Mouse (Mus musculus) lung, embryonic 14.5 days (tissue): ENCODE results near the gene Fgd3. TPM values are rescaled to one million over a fixed set of nuclear protein-coding genes. Genes with fewer than 3 reads are reported as not detected.

Source experiments
- ATAC-seq: fragments of 200-750 bp; cut with Nextera tagmentation; 2 replicates; pipeline ENCODE4 v1.8.0; 2017; ENCODE audit warnings: mild to moderate bottlenecking, moderate TSS enrichment, moderate library complexity; ENCODE audit not compliant: insufficient read depth
- DNase-seq: peaks from one replicate; pipeline ENCODE4 v3.0.0-alpha.2; 2015
- H3K27ac ChIP-seq: fragments of 300-500 bp; sonication (generic); 2 replicates; pipeline ENCODE4 v1.5.1; 2014; ENCODE audit warnings: low read depth, mild to moderate bottlenecking, moderate library complexity
- H3K27me3 ChIP-seq: fragments of 300-500 bp; sonication (generic); 2 replicates; pipeline ENCODE4 v1.6.1; 2014; ENCODE audit warnings: low read length, control low read depth; ENCODE audit not compliant: insufficient read depth
- H3K36me3 ChIP-seq: fragments of 300-500 bp; sonication (generic); 2 replicates; pipeline ENCODE4 v1.6.1; 2014; ENCODE audit warnings: control low read depth; ENCODE audit not compliant: insufficient read depth
- H3K4me1 ChIP-seq: fragments of 300-500 bp; sonication (generic); 2 replicates; pipeline ENCODE4 v1.6.1; 2014; ENCODE audit warnings: antibody characterized with exemption, control low read depth; ENCODE audit not compliant: insufficient read depth
- H3K4me2 ChIP-seq: fragments of 300-500 bp; sonication (generic); 2 replicates; pipeline ENCODE4 v1.6.1; 2014; ENCODE audit warnings: mild to moderate bottlenecking
- H3K4me3 ChIP-seq: fragments of 300-500 bp; sonication (generic); 2 replicates; pipeline ENCODE4 v1.5.1; 2014; ENCODE audit warnings: low read depth, low read length
- H3K9ac ChIP-seq: fragments of 300-500 bp; sonication (generic); 2 replicates; pipeline ENCODE4 v1.6.1; 2014
- H3K9me3 ChIP-seq: fragments of 300-500 bp; sonication (generic); 2 replicates; pipeline ENCODE4 v1.6.1; 2016; ENCODE audit warnings: low read depth, low read length, control low read depth
- CTCF ChIP-seq: IDR thresholded peaks from 2 replicates; pipeline ENCODE4 v1.5.1; 2016; ENCODE audit warnings: antibody characterized with exemption, low read depth
- WGBS: fragments of 180-500 bp; shearing (Covaris S2); extraction: QIAGEN DNeasy Blood & Tissue Kit; methylation state at CpG from one replicate; pipeline ENCODE4 v1.1.7; 2014; 5-methylcytosine and 5-hydroxymethylcytosine counted together
- polyA plus RNA-seq: library from polyadenylated mRNA; unstranded; fragments of >200 nt; fragmentation: Nextera tagmentation; extraction: Ambion mirVana; gene quantifications from 2 replicates; pipeline ENCODE4 v1.2.1, GENCODE M21; 2014

The Fgd3 gene
- polyA plus RNA-seq, 1 experiment from 2014 or later = 0.42 TPM

DNA sequence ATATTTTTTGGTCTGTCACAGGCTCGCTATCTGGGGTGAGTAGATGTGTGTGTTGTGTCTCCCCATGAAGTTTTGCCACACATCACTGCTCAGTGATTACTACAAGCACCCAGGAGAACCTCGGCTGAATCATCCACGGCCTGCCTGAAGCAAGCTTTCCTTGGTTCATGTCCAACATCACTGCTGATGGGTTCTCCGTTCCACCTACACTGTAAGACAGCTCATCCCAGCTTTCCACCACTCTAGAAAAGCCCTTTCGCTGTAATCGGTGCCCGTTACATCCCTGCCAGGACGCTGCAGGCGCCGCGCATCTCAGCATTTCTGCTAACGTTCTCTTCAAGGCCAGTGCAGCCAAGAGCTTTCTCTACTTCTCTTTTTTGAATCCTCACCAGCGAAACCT, 67.4 kb downstream of the Fgd3 start:
- WGBS = 85% methylated on average over 13 of the region's 13 CpGs
- Histone ChIP-seq H3K9ac (no peak overlapping the region), H3K9me3 (no peaks in the 10 kb centered on the region), H3K4me1 (no peaks in the 10 kb centered on the region; the same call in 1 of the 2 replicates), H3K36me3 (no peaks in the 10 kb centered on the region), H3K4me2 (no peak overlapping the region), H3K4me3 (no peak overlapping the region), H3K27ac (no peak overlapping the region), H3K27me3 (peaks cover 12% of the 10 kb centered on the region)
- no peak for ATAC-seq
- no peak for TF ChIP-seq CTCF
- DNase-seq = no peak

DNA sequence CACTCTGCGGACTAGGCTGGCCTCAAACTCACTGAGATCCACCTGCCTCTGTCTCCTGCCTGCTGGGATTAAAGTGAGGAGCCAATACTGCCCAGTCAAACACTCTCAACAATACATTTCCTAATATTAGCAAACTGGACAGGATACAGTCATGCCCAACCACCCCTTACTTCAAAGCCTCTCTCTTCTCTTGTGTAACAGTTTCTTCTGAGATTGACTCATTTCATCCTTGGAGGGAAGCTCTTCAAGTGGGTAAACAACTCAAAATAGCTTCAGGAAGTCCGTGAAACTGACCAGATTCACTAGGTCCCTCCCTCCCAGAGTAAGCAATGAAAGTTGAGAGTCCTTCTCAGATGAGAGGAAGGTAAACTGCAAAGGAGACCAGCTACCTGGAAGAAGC, 68.0 kb downstream of the Fgd3 start:
- no peak overlapping the region for H3K4me2 ChIP-seq
- ATAC-seq = no peak
- peaks cover 18% of the 10 kb centered on the region for H3K27me3 ChIP-seq
- 48% methylated on average over 2 of the region's 2 CpGs for WGBS
- no peak for TF ChIP-seq CTCF
- no peaks in the 10 kb centered on the region for H3K9me3 ChIP-seq
- no peak for DNase-seq
- H3K36me3 ChIP-seq = no peaks in the 10 kb centered on the region
- no peak overlapping the region for H3K4me3 ChIP-seq
- H3K9ac ChIP-seq = no peak overlapping the region
- no peaks in the 10 kb centered on the region; the same call in 1 of the 2 replicates for H3K4me1 ChIP-seq
- H3K27ac ChIP-seq = no peak overlapping the region

DNA sequence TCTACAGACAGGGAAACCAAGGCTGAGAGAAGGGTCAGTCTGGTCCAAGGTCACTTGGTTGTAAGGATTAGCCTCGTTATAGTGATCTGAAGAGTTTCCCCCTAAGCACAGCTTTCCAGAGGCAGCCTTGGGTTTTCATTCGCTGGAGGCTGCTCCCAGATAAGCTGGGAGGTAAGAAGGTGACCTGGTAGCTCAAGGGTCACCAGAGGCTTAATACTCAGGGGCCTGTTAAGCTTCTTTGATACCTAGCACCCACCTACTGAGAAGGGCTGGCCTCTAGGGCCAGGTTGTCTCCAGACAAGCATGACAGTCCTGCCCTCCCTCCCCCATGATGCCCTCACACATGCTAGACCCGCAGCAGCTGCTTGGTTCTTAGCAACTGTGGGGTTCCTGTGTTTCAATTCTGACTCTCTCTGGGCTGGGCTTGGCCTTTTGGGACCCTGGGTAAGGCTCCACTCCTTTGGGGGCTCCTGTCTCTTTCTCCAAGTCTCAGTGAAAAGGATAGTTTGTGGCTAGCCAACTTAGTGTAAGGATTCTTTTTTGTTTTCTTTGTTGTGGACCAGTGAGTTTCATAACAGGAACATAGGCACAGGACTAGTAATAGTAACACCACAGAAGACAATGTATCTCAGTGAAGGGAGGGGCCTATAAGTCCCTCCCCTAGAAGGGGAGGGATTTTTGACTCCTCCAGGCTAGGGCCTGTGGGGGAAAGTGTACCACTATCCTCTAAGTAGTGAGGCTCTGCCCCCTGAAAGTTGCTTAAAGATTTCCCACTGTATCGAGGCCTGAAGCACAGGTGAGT, 69.2 kb downstream of the Fgd3 start:
- Histone ChIP-seq H3K36me3 (no peaks in the 10 kb centered on the region), H3K9ac (no peak overlapping the region), H3K27ac (no peak overlapping the region), H3K27me3 (peaks cover 24% of the 10 kb centered on the region), H3K4me1 (no peaks in the 10 kb centered on the region; the same call in 1 of the 2 replicates), H3K9me3 (no peaks in the 10 kb centered on the region), H3K4me3 (no peak overlapping the region), H3K4me2 (no peak overlapping the region)
- WGBS = 33% methylated on average over 4 of the region's 4 CpGs
- no peak for ATAC-seq
- no peak for TF ChIP-seq CTCF
- no peak for DNase-seq

DNA sequence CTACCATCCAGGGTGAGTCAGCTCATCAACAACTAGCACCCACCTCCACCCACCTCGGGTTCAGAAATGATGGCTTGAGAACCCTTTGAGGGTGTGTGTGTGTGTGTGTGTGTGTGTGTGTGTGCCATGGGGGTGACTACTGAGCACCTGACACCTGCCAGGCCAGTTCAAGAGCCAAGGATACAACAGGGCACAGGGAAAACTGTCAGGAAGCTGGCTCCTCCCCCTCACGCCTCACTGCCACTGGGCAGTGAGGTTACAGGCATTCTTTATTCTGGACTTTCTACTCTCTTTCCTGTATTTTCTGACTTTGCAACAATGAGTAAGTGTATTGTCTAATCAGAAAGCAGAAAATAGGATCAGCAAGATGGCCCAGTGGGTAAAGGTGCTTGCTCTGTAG, 70.5 kb downstream of the Fgd3 start:
- peaks cover 24% of the 10 kb centered on the region for H3K27me3 ChIP-seq
- H3K4me2 ChIP-seq = no peak overlapping the region
- no peaks in the 10 kb centered on the region; the same call in 1 of the 2 replicates for H3K4me1 ChIP-seq
- no peak overlapping the region for H3K4me3 ChIP-seq
- no peak overlapping the region for H3K9ac ChIP-seq
- H3K27ac ChIP-seq = no peak overlapping the region
- WGBS = 45% methylated on average over 2 of the region's 2 CpGs
- TF ChIP-seq CTCF = no peak
- ATAC-seq (no peak), DNase-seq (no peak)
- no peaks in the 10 kb centered on the region for H3K36me3 ChIP-seq
- no peaks in the 10 kb centered on the region for H3K9me3 ChIP-seq

DNA sequence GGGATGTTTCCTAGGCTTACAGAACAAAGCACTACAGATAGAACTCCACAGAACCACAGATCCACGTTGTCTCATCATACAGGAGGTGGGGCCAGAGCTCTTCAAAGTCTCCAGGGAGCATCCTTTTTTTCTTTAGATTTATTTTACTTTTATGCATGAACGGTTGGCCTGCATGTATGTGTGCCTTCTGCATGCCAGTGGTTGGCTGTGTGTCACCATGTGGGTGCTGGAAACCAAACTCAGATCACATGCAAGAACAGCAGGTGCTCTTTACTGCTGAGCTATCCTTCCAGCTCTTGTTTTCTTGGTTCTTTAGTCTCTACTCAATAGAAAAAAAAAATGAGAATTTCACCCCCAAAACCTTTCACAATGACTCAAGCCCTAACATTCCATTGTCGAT, 71.2 kb downstream of the Fgd3 start:
- no peak overlapping the region for H3K27ac ChIP-seq
- no peaks in the 10 kb centered on the region for H3K36me3 ChIP-seq
- ATAC-seq = no peak
- 45% methylated on average over 3 of the region's 3 CpGs for WGBS
- TF ChIP-seq CTCF = no peak
- no peak overlapping the region for H3K4me2 ChIP-seq
- H3K27me3 ChIP-seq = peaks cover 24% of the 10 kb centered on the region
- no peaks in the 10 kb centered on the region; the same call in 1 of the 2 replicates for H3K4me1 ChIP-seq
- no peak overlapping the region for H3K4me3 ChIP-seq
- H3K9ac ChIP-seq = no peak overlapping the region
- DNase-seq = no peak
- H3K9me3 ChIP-seq = no peaks in the 10 kb centered on the region

DNA sequence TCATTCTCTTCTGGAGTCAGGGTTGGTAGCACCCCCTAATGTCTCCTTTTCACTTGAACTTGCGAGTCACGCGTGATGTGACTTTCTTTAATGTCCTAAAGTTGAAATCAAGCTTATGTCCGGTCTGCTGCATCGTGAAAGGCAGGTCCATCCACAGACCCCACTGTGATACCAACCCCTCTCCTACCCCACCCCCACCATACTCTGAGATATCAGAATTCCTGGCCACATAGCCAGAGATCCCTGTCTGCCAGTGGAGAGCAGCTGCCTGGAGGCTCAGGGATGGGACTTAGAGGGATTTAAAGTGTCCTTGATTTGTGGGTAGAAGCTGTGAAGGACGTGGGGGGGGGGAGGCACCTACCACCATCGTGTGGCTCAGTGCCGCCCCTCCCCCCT, 71.6 kb downstream of the Fgd3 start, which contains the start of gene Susd3:
Gene Susd3 (minus strand): TSS at position 240 of the 396 bp plus-strand sequence.
- H3K4me2 ChIP-seq = peak within 1 kb of the TSS; percentile 86
- no peaks in the 10 kb centered on the region for H3K36me3 ChIP-seq
- H3K9ac ChIP-seq = peak within 1 kb of the TSS; percentile 34
- ATAC-seq = no peak; the same call in 1 of the 2 replicates
- DNase-seq = no peak
- WGBS = 15% methylated on average over 8 of the region's 8 CpGs
- TF ChIP-seq CTCF = no peak
- no peaks in the 10 kb centered on the region for H3K9me3 ChIP-seq
- peak within 1 kb of the TSS; percentile 42 for H3K4me3 ChIP-seq
- no peak within 1 kb of the TSS for H3K27ac ChIP-seq
- H3K27me3 ChIP-seq = peaks cover 24% of the 10 kb centered on the region
- H3K4me1 ChIP-seq = no peaks in the 10 kb centered on the region; the same call in 1 of the 2 replicates

DNA sequence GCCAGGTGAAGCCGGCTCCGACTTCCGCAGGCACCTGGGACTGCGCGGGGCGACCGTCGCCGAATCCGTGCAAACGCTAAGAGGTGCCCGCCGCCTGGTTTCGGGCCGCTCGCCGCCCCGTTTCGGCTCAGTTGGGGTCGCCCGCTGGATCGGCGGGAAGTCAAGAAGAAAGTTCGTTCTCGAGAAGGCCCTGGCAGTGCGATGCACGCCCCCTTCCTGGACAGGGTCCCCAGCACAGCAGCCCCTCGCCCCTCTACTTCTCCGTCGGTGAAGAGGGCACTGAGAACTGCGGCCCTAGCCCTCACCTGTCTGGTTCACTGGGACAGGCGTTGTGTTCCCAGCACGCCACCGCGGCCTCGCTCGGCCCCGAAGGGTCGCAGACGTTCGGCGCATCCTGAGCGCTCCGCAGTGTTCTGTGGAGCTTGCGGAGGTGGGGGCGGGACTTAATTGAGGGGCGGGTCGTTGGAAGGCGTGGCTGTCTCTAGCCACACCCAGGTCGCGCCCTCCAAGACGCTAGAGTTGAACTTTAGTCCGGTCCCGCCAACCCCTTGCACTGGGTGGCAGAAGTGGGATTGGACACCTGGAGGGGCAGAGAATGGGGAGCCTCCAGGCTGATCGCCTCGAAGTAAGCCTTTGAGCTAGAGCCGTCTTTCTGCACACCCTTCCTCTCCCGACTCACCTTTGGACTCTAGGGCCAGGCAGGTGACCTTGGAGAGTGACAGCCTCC, 72.2 kb downstream of the Fgd3 start:
- WGBS = 1% methylated on average over 58 of the region's 58 CpGs
- Histone ChIP-seq H3K36me3 (no peaks in the 10 kb centered on the region), H3K27me3 (peaks cover 24% of the 10 kb centered on the region), H3K4me2 (peak overlapping the region; percentile 86), H3K4me3 (peak overlapping the region; percentile 42), H3K9ac (peak overlapping the region; percentile 34), H3K4me1 (no peaks in the 10 kb centered on the region; the same call in 1 of the 2 replicates), H3K9me3 (no peaks in the 10 kb centered on the region), H3K27ac (no peak overlapping the region)
- no peak for TF ChIP-seq CTCF
- DNase-seq (peak; percentile 52), ATAC-seq (peak; percentile 61)
